Mouse (Mus musculus): Measurements from ENCODE around the gene Ncor2.

DNA sequence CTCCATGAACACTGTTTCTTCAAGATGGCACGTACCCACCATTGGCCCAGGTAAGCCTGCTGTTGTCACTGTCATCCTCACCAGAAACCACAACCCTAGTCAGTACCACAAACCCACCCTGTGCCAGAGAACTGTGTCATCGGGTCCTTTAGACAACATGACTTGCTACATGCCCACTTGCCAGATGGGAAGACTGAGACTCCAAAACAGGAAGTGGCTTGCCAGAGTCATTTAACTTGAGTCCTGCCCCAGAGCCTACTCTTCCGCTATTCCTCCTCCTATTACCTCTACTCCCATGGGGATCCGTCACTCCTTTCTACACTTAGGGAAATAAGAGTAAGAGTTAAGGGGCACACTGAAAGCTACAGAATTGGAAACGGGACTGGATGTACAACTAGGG, 39.4 kb downstream of the Ncor2 start:
- TF ChIP-seq ZNF384 (IDR thresholded peaks at IDR 0.05; ENCODE audit: low read depth, low read length), result no peak
- TF ChIP-seq HCFC1 (IDR thresholded peaks at IDR 0.05; ENCODE audit: borderline replicate concordance, insufficient read depth, low read length), result no peak
- no peak for TF ChIP-seq MAFK (IDR thresholded peaks at IDR 0.05; ENCODE audit: insufficient read depth, low read depth, low read length)
